Mouse (Mus musculus) hindbrain, embryonic 10.5 days (tissue): ENCODE data around the gene Egfr. TPM values are rescaled to one million over a fixed set of nuclear protein-coding genes. Genes with fewer than 3 reads are reported as not detected.

Source experiments
- polyA plus RNA-seq: library from polyadenylated mRNA; unstranded; fragments of >200 nt; fragmentation: Nextera tagmentation; extraction: Ambion mirVana; gene quantifications from 2 replicates; pipeline ENCODE4 v1.2.1, GENCODE M21; 2016

Gene Egfr
- polyA plus RNA-seq, 1 experiment from 2014 or later = 2.0 TPM

Other genes starting within 250 kb of the Egfr start
- 43.9 and 45.2 TPM in 2 replicates for gene Sec61g, start 243.7 kb upstream of the Egfr start, polyA plus RNA-seq
- 1.2 and 1.6 TPM in 2 replicates for gene Fbxo48, start 199.2 kb downstream of the Egfr start, polyA plus RNA-seq